Mouse (Mus musculus) c-Kit-positive CD71-negative TER-119-negative erythroid progenitor cells, embryonic 14.5 days (primary cell): ENCODE data around the gene Rbm12.
"Not testable (repeated sequence)": the region's sequence is repeated elsewhere in the genome, so short reads cannot be mapped to it uniquely, and the experiment has no call there.

Experiments used
- DNase-seq: peaks from one replicate; pipeline ENCODE4 v3.0.0-alpha.2; 2013; ENCODE audit warnings: low read depth

Rbm12 gene

DNA sequence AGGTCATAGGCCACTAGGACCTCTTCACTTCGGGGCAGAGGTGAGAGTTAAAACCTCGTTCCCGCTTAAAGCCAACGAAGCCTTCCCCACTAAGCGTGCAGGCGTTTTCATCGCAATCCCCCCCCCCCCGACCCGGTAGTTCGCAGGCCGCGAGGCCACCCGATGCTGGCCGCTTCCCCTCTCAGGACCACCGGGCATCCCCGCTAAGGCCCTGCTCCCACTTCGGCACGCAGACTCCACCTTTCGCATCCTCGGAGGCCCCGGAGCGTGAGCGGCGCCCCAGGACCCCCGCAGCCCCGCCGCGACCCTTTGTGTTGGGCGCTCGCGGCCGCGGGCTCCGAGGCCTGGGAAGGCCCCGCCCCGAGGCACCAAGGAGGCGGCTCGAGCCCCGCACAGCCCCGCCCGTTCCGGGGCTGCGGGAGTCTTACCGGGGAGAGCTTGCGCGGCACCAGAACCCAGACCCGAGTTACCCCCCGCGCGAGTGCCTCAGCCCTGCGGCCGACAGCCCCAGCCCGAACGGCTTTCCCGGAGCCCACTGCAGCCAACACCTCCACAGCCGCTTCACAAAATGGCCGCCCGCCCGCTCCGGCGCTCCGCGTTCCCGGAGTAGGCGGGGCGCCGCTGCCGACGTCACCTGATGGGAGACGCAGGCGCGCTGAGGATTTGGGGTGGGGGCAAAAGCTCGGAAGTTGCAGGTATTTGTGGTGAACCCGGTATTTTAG, at the start of gene Rbm12, which contains the start of gene Cpne1:
Gene Rbm12, minus strand, starts transcription at position 621 of the 722 bp plus-strand sequence.
Gene Cpne1, minus strand, starts transcription at position 608 of the 722 bp plus-strand sequence.
- peak; percentile 88 for DNase-seq

DNA sequence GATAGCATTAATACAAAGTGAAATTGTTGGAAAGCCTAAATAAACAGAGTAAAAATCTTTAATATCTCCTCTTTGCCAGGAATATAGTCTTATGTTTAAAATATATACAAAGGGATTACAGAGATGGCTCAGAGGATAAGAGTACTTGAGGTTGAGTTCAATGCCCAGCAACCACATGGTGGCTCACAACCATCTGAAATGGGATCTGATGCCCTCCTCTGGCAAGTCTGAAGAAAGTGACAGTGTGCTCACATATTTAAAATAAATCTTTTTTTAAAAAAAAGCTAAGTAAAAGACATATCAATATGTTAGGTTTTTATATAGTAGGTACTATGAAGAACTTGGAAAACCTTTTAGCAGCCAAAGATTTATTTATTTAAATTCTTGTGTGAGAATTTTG, 39.8 kb upstream of the Rbm12 start:
- no peak for DNase-seq

DNA sequence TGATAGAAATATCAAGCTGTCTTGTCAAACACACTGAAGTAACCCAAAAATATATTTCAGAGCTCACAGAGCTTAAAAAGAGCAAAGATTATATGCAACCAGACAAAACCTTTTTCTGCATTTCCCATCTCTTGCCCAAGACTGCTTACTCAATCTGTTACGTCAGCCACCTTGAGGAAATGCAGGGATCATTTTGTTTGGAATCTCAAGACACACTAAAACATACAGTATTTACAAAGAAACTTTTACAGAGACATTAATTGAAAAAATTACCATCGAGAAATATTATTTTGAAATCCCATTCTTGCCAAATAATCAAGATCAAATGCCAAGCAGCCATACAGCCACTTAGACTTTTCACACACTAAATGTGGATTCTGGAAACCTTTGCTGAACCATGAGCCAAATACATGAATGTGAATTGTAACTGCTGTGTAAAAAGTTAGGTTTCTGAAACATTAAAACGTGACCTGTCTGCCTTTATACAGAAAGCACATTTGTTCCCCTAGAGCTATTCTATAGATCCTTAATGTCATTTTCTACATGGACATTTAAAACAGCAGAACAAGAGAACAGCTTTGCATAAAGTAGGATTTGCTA, 35.6 kb upstream of the Rbm12 start:
- DNase-seq = no peak

DNA sequence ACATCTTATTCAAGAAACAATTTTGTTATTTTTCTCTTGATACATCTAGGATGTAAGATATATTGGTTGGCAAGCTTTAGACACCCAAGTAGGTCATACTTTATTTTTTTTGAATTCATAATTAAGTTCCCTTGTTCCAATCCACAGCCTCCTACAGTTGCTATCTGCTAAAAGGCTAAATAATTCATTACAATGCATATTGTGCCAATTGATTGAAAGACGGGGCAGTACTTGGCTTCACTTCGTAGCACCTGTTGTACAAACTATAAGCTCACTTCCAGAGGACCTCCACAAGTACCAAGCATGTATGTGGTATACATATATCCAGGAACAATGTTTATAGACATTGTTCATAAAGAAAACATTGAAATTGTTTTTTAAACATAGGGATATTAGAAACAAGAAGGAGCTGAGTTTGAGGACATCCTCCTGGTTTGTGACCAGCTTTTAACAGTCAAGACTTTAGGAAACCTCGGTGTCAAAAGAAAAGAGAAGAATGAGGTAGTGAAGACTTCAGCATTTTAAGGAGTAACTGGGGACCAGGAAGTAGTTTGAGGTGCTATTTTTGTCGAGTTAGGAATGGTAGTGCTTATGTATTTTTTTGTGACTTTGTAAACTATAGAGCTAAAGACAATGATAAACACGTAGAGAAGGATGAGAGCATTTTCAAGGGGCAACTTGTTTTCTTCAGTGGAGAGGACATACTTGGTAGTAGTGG, 34.7 kb upstream of the Rbm12 start:
- DNase-seq = no peak

DNA sequence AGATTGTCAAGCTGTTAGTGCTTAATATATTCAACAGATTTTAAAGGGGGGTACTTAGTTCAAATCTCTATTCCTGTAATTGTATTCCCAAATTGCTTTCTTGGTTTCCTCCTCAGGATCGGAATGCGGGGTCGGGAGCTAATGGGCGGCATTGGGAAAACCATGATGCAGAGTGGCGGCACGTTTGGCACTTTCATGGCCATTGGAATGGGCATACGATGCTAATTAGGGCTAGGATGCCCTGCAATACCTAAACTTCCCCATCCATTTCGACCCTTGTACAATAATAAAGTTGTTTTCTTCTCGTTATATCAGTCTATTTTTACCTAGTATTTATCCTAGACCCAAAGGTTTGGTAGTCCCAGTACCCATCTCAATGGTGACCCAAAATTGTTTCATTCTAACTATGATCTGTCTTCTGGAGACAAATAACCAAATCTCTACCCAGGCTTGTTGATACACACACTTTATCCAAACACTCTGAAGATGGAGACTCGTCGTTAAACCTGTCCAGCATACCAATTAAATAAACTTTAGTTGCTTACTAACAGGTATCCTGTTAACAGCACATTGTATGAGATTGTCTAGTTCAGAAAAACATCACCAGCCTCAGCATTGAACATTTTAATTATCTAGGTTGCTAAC, 33.8 kb upstream of the Rbm12 start:
- no peak for DNase-seq

DNA sequence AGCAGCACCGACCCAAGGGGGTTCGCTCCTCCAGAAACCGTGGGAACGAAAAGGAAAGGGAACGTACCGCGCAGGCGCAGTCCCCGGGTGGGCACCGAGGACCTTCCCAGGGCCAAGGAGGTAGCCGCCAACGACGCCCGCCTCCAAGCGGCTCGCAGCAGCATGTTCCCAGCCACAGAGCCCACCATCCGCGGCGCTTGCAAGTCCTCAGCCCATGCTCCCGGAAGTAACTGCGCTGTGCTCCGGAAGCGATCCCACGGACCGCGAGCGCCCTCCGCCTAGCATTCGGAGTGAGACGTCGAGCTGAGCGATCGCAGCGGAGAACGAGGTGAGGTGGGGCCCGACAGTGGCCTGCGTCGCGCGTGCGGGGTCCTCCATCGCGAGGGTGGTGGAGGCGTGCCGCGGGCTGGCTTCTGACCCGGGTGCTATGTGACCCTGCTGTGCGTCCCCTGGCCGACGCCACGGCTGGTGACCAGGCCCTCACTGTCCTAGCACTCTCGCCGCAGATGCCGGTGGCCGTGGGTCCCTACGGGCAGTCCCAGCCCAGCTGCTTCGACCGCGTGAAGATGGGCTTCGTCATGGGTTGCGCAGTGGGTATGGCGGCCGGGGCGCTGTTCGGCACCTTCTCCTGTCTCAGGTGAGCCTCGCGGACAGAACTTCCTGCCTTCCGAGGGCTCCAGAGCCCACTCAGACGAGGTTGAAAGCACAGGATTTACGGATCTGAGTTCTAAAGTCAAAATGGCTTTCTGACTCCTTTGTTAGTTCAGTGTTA, 32.4 kb upstream of the Rbm12 start, which contains the start of the genes Romo1 and Nfs1:
Gene Romo1, plus strand, starts transcription at position 87 of the 772 bp plus-strand sequence.
Gene Nfs1, minus strand, starts transcription at position 234 of the 772 bp plus-strand sequence.
- DNase-seq = peak; percentile 89

DNA sequence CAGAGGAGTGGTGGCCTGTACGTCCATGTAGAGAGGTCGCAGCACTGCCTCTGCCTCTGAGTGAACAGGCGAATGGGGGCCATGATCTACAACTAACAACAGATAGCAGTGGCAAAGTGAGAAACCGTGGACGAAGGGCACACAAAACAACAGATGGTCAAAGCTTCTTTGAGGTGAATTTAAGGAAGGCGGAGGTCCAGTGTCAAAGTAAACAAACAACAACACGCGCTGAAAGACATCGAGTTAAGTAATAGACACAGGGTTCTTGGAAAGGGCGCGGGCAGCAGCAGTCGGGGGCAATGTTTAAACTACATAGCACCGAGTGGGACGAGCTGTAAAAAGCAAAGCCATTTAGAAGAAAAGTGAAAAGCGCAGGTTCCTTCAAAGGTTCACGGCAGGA, 31.6 kb upstream of the Rbm12 start:
- DNase-seq = no peak

DNA sequence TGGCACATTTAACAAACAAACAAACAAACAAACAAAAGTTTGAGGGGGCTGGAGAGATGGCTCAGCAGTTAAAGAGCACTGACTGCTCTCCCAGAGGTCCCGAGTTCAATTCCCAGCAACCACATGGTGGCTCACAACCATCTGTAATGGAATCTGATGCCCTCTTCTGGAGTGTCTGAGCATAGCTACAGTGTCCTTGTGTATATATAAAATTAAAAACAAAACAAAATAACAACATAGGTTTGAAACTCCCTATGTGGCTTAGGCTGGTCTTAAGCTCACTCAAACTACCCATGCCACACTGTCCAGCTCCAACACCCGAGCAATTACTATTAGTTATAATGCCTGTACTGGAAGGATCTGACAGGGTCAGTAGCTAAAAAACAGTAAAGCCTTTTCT, 31.0 kb upstream of the Rbm12 start:
- no peak for DNase-seq

DNA sequence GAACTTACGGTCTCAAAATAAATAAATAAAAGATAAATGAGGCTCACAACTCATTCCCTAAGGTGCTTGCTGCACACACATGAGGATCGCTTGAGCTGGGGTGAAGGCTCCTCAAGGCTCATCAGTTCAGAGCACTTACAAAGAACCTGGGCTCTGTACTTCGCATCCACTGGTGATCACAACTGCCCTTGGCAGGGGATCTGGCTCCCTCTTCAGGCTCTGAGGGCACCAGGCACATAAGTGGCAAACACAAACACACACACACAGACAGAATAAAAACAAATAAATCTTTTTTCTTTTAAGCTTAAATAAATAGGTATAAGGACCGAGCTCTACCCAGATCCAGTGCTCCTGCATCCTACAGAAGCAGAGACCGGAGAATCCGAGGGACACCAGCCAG, 23.9 kb upstream of the Rbm12 start:
- DNase-seq = no peak

DNA sequence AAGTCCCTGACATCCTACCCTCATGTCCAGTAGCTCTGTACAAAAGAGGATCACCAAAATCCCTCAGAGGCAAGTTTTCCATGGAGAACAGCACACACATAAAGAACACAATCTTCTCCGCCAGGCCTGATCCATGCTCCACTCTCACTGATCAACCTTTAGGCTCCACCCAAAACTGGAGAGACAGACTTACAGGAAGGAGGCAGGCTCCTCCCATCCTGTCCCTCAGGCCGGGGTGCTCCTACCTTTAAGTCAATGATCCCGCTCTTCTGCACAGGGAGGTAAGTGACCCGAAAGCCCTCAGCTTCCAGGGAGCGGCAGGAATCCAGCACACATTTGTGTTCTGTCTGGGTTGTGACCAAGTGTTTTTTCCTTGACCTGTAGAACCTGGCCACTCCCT, 22.4 kb upstream of the Rbm12 start:
- no peak for DNase-seq

DNA sequence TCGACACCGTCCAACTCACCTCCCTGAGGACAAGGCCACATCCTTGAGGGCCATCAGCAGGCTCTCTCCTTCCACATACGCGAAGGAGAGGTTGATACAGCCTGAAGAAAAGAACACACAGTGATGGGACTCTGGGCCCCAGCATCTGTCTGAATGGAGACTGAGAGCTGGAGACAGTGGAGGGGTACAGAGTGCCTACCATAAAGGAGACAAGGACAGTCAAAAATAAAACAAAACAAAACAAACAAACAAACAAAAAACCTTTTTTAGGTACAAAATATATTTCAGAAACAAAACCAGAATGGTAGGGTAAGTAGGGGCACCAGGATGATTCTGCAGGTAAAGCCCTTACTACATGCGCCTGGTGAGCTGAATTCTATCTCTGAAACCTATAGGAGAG, 15.2 kb upstream of the Rbm12 start, which contains the start of gene Gm28036:
Gene Gm28036, minus strand, starts transcription at position 101 of the 400 bp plus-strand sequence.
- no peak for DNase-seq

DNA sequence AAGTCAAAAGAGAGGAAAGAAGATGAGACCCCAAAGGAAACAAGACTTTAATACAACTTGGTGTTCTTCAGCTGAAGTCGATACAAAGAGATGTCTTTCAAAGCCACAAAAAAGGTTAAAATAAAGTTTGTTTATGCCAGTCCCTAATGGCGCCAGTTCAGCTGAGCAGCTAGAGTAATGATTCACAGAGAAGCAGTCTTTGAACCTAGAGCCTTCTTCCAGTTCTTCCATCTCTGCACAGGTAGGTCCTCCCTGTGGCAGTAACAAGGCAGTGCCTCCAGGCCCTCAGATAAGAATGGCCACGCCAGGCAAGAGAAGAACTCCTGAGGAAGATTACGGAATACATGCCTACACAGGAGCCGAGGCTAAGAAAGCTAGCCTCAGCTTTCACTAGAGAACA, 12.0 kb upstream of the Rbm12 start:
- DNase-seq = no peak

DNA sequence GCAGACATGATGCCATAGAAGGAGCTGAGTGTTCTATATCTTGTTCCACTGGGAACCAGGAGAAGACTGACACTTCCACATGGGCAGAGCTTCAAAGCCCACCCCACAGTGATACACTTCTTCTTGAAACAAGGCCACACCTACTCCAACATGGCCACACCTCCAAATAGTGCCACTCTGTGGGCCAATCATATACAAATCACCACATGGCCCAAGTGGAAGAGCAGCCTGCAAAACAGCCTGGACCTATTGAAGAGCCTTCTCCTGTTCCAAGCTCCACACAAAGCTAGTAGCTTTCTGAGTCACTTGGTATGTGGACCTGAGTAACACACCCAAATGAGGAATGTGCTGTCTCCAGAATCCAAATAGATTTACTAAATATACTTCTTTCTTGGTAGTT, 7.8 kb upstream of the Rbm12 start:
- no peak for DNase-seq

DNA sequence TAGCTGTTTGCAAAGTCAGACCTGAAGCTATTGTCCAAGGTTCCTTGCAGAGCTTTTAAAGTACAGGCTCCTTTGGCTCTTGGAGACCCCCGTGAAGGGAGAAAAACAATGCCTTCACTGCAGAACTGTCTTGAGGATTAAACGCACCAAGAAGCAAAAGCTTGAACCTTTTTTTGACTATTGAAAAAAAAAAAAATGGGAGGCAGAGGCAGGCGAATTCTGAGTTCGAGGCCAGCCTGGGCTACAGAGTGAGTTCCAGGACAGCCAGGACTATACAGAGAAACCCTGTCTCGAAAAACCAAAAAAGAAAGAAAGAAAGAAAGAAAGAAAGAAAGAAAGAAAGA, 274 bp upstream of the Rbm12 start:
- DNase-seq = not testable (repeated sequence)

DNA sequence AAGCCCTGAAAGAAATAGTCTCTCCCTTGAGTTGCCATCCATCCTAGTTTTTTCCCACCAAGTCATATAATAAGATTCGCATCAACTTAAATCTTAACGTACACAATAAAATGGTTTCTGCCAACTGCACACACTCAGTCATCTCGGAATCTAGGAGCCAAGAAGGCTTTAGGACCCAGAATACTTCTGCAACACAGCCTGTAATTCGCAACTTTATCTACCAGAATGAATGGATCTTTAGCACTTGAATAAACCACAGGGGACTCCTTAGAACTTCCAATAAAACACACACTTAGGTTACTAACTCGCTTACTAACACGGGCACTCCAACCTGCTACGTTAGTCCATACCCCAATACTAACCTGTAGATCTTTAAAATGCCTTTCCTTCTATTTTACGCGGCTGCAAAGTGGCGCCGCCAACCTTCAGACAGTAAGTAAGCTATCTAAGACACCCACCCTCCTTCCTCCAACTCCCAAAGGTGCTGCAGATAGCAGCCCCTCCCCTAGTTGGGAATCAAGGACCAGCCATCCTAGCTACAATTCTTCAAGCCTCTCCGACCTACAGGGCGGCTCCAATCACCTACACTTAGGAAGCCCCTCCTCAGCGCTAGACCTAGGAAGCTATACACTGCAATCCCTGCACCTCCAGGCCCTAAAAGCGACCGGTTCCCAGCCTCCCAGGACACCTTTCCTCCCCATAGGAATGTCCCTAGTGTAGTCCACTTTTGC, 986 bp downstream of the Rbm12 start:
- DNase-seq = peak; percentile 20

DNA sequence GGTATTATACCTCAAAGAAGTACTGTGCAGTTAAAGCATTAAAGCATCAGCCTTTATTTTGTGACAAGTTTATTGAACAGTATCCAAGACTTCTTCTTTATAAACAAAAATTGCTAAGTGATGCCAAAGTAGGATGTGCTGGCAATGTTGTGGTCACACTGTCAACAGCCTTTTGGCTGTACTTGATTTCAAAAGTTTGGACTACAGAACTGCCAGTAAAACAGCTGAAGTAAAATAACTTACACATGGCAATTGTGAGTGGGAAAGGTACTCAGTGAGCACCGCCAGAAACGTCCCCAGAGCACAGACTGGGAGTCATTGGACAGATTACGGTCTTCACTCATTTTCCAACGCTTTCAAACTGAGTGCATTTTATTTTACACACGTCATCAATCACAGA, 19.9 kb downstream of the Rbm12 start:
- DNase-seq = no peak

DNA sequence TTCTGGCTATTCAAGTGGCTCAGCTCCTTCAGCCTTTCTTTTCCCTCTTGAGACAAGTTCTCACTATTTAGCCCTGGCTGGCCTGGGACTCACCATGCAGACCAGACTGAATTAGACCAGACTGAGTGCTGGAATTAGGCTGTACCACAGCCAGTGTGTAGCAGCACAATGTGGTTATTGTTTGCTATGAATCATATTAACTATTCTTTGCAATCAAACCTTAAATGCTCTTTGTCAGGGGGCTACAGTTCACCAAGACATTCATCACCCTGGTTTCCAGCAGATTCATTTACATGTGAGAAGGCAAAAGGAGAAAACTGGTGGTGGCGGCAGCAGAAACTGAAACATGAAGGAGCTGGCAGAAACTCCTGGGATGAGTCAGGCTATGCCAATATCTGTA, 22.0 kb downstream of the Rbm12 start:
- DNase-seq = no peak

DNA sequence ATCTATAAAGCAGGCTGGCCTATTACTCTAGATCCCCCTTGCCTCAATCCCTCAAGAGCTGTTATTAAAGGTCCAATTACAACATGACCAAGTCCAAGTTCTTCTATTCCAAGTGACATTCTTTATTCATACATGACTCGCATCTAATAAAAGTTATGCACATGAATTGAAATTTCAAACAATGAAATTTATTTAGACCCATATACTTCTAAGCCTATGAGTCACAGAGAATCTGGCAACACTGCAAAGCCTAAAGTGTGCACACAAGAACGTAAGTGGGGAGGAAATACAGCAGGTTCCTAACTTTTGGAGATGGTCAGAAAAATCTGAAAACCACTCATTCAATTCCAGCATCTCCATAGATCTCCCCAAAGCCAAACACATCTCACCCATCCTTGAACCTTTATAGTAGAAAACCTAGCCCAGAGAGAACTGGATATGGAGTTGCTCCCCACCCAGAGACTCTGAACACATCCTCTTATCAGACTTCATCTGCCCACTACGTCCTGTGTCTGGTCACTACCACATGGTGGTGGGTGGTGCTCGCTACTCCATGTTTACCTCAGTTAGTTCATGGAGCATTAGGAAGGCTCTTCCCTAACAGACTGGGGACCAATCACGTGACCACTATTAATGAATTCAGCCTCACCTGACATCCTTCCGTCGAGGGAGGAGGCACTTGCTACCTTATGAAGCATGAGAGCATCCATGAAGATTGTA, 24.2 kb downstream of the Rbm12 start:
- no peak for DNase-seq

DNA sequence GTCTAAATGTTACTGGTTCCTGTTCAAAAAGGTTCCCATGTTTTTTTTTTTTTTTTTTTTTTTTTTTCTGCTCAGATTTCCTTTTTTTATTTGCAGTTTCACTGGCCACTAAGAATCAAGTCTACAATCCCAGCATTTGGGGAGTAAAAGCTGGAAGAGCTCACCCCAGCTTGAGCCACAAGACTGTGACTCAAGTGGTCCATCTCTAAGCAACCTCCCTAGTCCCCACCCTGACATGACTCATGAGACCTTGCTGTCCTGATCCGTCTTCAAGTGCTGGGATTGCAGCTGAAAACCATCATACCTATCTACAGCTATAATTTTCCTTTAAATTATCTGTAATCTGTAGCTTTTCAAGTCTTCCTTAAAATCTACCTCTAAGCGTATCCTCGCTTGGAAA, 27.2 kb downstream of the Rbm12 start:
- no peak for DNase-seq

DNA sequence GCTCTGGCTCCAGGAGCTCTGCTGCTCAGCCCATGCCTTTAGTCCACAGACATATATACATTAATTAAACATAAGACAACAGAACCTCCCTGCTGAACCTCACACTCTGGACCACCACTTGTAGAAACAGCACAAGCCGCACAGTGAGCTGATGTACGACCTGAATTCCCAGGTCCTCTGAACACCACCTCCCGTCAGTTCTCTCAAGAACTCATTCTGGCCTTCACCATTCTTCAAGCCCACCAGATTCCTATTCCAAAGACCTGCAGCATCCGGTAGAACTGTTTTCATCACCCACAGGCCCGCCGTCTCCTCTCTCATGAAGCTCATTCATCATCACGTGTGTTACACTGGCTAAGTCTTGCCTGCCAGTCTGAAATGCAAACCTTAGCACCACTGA, 31.4 kb downstream of the Rbm12 start:
- no peak for DNase-seq
